ENCODE assay signal across 8 mouse cellular contexts in genomic region chr3:143914341-143915217, GRCm38 (mm10).
A peak's percentile ranks its signal among the peaks of the same experiment; 100 is the strongest.
DNase-seq lines count a peak whose midpoint lies in the region; ATAC-seq and TF ChIP-seq lines count a peak whose summit lies in the region.

No protein-coding gene starts in this region.

- peaks cover 8% of the 10 kb centered on the region for H3K4me1 ChIP-seq in kidney, embryonic 16.5 days (ENCODE audit: insufficient read depth, low read length)
- peaks cover 4% of the 10 kb centered on the region; the same call in 1 of the 2 replicates for H3K4me1 ChIP-seq in hindbrain, embryonic 14.5 days (replicated peaks; ENCODE audit: control insufficient read depth, insufficient read depth, low read length)
- peaks cover 12% of the 10 kb centered on the region for H3K4me1 ChIP-seq in neural tube, embryonic 15.5 days
- H3K4me1 ChIP-seq in cerebellum, adult 2 months (ENCODE audit: control insufficient read depth, insufficient read depth, low read length) = no peaks in the 10 kb centered on the region

- TF ChIP-seq POLR2A in cerebellum, adult 2 months (IDR thresholded peaks at IDR 0.05; ENCODE audit: borderline replicate concordance, insufficient read depth, low read length) = no peak

- H3K9ac ChIP-seq in kidney, embryonic 16.5 days (replicated peaks; ENCODE audit: low read length) = no peak overlapping the region
- H3K9ac ChIP-seq in hindbrain, embryonic 14.5 days = no peak overlapping the region
- H3K9ac ChIP-seq in neural tube, embryonic 15.5 days (replicated peaks) = no peak overlapping the region

- no peaks in the 10 kb centered on the region for H3K27me3 ChIP-seq in kidney, embryonic 16.5 days (ENCODE audit: insufficient read depth, low read length)
- H3K27me3 ChIP-seq in hindbrain, embryonic 14.5 days (ENCODE audit: control insufficient read depth, insufficient read depth, low read length) = no peaks in the 10 kb centered on the region
- no peaks in the 10 kb centered on the region for H3K27me3 ChIP-seq in neural tube, embryonic 15.5 days (replicated peaks)
- no peaks in the 10 kb centered on the region; the same call in 1 of the 2 replicates for H3K27me3 ChIP-seq in cerebellum, adult 2 months (ENCODE audit: control insufficient read depth, insufficient read depth, low read length)

- no peaks in the 10 kb centered on the region for H3K36me3 ChIP-seq in kidney, embryonic 16.5 days (ENCODE audit: insufficient read depth, low read length)
- no peaks in the 10 kb centered on the region for H3K36me3 ChIP-seq in hindbrain, embryonic 14.5 days (replicated peaks; ENCODE audit: control insufficient read depth, insufficient read depth)
- no peaks in the 10 kb centered on the region for H3K36me3 ChIP-seq in neural tube, embryonic 15.5 days

- H3K4me2 ChIP-seq in kidney, embryonic 16.5 days (replicated peaks; ENCODE audit: low read depth, low read length) = no peak overlapping the region
- H3K4me2 ChIP-seq in hindbrain, embryonic 14.5 days (replicated peaks) = no peak overlapping the region
- H3K4me2 ChIP-seq in neural tube, embryonic 15.5 days = no peak overlapping the region

- ATAC-seq in kidney, embryonic 16.5 days (ENCODE audit: low FRiP score, low TSS enrichment) = peak; percentile 74; the same call in 1 of the 2 replicates
- peak; percentile 68; the same call in 1 of the 2 replicates for ATAC-seq in hindbrain, embryonic 14.5 days (ENCODE audit: low FRiP score)
- ATAC-seq in neural tube, embryonic 15.5 days (ENCODE audit: low FRiP score) = peak; percentile 57; the same call in 1 of the 2 replicates

- 32% methylated on average over 6 of the region's 6 CpGs for WGBS in kidney, embryonic 16.5 days
- 29% methylated on average over 6 of the region's 6 CpGs for WGBS in hindbrain, embryonic 14.5 days
- WGBS in neural tube, embryonic 15.5 days = 23% methylated on average over 6 of the region's 6 CpGs
- 49% methylated on average over 6 of the region's 6 CpGs for WGBS in cerebellum, adult 2 months

- TF ChIP-seq CTCF in cerebellum, adult 2 months (IDR thresholded peaks at IDR 0.05; ENCODE audit: borderline replicate concordance, insufficient read depth, low read depth, low read length) = no peak

- H3K9me3 ChIP-seq in kidney, embryonic 16.5 days (ENCODE audit: low read length) = no peaks in the 10 kb centered on the region
- H3K9me3 ChIP-seq in hindbrain, embryonic 14.5 days (ENCODE audit: control insufficient read depth, low read length) = no peaks in the 10 kb centered on the region
- no peaks in the 10 kb centered on the region for H3K9me3 ChIP-seq in neural tube, embryonic 15.5 days (replicated peaks)

- no peak overlapping the region for H3K27ac ChIP-seq in kidney, embryonic 16.5 days (ENCODE audit: low read length)
- H3K27ac ChIP-seq in hindbrain, embryonic 14.5 days = no peak overlapping the region
- 0 out of 2 replicates have a peak overlapping the region, but pooled peaks have one; percentile 13 for H3K27ac ChIP-seq in neural tube, embryonic 15.5 days (replicated peaks)
- no peak overlapping the region for H3K27ac ChIP-seq in cerebellum, adult 2 months (ENCODE audit: insufficient read depth, low read length)

- DNase-seq in kidney, postnatal 10 days = no peak
- DNase-seq in embryo, embryonic 11 days = peak; percentile 46
- peak; percentile 30 for DNase-seq in hindbrain, embryonic 14.5 days (ENCODE audit: low spot score)
- DNase-seq in urinary bladder, postnatal 36 days (ENCODE audit: low spot score in 2 of 2) = no peak
- no peak for DNase-seq in left cerebral cortex, postnatal 14 days (ENCODE audit: low spot score in 2 of 2)
- no peak for DNase-seq in cerebellum, adult 2 months

- intact Hi-C loops in left cerebral cortex, postnatal 14 days (cut with DNase I) = no loop called here

- no peak overlapping the region for H3K4me3 ChIP-seq in kidney, embryonic 16.5 days (ENCODE audit: low read length)
- no peak overlapping the region for H3K4me3 ChIP-seq in hindbrain, embryonic 14.5 days (replicated peaks; ENCODE audit: low read length)
- no peak overlapping the region for H3K4me3 ChIP-seq in neural tube, embryonic 15.5 days (replicated peaks)
- no peak overlapping the region for H3K4me3 ChIP-seq in cerebellum, adult 2 months (replicated peaks; ENCODE audit: insufficient read depth, low read depth, low read length)

Comparison
In these comparisons a context has a peak if more than half of its experiments do, and no peak if none do; other contexts are left out.
1. DNase-seq: peak in embryo, embryonic 11 days (single experiment) and hindbrain, embryonic 14.5 days (single experiment); none in kidney, postnatal 10 days (single experiment), urinary bladder, postnatal 36 days (0 of 2), left cerebral cortex, postnatal 14 days (0 of 2) and cerebellum, adult 2 months (0 of 2).
2. Peak in every context shown above with its lines, with median percentiles within 50 percentile points of each other: ATAC-seq.